Mouse (Mus musculus) embryonic fibroblast, embryonic 13.5 days (primary cell): ENCODE measurements around the gene Gm11565. TPM values are rescaled to one million over a fixed set of nuclear protein-coding genes. Genes with fewer than 3 reads are reported as not detected.
"Not testable (repeated sequence)": the region's sequence is repeated elsewhere in the genome, so short reads cannot be mapped to it uniquely, and the experiment has no call there.

ENCODE experiments used
- H3K27ac ChIP-seq: 2 replicates; pipeline ENCODE4 v1.5.1; 2012; ENCODE audit warnings: low read length, control low read depth, inconsistent platforms; ENCODE audit not compliant: insufficient read depth
- H3K4me1 ChIP-seq: 2 replicates; pipeline ENCODE4 v1.6.1; 2011; ENCODE audit warnings: low read length; ENCODE audit not compliant: control insufficient read depth, insufficient read depth
- H3K4me3 ChIP-seq: 2 replicates; pipeline ENCODE4 v1.5.1; 2011; ENCODE audit warnings: mild to moderate bottlenecking, control low read depth, low read length; ENCODE audit not compliant: insufficient read depth
- CTCF ChIP-seq: IDR thresholded peaks from 2 replicates; pipeline ENCODE4 v1.5.1; 2011; ENCODE audit warnings: mild to moderate bottlenecking, control low read depth, low read length, moderate library complexity, borderline replicate concordance; ENCODE audit not compliant: insufficient read depth
- POLR2A ChIP-seq: IDR thresholded peaks from 2 replicates; pipeline ENCODE4 v1.6.1; 2011; ENCODE audit warnings: low read depth, mild to moderate bottlenecking, control low read depth, low read length, moderate library complexity
- polyA plus RNA-seq: library from polyadenylated mRNA; stranded (reverse); fragments of >200 nt; gene quantifications from 2 replicates; pipeline ENCODE4 v1.2.4, GENCODE M21; 2011; ENCODE audit warnings: low read depth; ENCODE audit not compliant: missing spikeins, insufficient read length

Gene Gm11565
- not detected in 2 replicates for polyA plus RNA-seq

DNA sequence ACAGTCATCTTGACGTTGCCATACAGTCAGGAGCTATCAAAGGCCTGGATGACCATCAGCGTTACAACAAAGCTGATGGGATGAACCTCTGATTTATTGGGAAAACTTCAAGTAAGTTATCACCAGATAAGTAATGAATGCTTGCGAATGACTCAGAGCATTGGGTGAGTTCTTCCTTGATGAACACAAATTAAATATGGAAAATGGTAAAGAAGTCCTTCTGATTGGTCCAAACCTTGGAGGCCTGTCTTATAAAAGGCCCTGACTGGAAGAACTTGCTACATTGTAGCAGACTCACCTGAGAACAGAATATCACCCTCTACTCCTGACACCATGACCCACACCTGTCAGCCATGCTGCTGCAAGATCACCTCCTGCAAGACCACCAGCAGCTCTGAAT, at the start of gene Gm11565:
TSS of gene Gm11565 (plus strand) at position 301 of the 400 bp plus-strand sequence.
- H3K4me1 ChIP-seq, result no peaks in the 10 kb centered on the region
- no peak within 1 kb of the TSS for H3K4me3 ChIP-seq
- no peak within 1 kb of the TSS for H3K27ac ChIP-seq
- TF ChIP-seq POLR2A (no peak), CTCF (no peak)

DNA sequence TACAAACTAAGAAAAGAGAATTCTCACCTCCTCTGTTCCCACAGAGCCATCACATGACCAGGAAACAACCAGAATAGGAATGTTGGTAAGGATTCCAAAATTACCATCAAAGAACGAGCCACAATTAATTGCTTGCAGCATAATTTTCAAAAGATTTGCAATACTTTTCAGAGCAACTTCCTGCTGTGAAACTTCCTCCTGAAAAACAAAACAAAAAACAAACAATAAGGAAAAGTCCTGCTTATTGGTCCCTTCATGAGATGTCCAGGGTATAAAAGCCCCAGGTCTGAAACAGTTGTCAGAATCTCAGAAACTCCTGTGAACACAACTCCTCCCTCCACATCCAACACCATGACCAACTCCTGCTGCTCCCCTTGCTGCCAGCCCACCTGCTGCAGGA, 41.5 kb upstream of the Gm11565 start, which contains the start of gene Krtap9-1:
TSS of gene Krtap9-1 (plus strand) at position 301 of the 400 bp plus-strand sequence.
- not testable (repeated sequence) for H3K4me1 ChIP-seq, H3K27ac ChIP-seq, H3K4me3 ChIP-seq

DNA sequence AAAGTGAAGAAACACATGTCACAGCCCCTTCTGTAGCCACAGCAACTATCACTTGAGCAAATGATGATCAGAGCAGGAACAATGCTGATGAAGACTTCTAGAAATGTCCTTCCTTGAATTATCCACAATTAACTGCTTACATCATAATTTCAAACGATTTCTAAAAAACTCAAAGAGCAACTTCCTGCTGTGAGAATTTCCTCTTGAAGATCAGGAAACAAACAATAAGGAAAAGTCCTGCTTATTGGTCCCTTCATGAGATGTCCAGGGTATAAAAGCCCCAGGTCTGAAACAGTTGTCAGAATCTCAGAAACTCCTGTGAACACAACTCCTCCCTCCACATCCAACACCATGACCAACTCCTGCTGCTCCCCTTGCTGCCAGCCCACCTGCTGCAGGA, 35.7 kb upstream of the Gm11565 start, which contains the start of gene Gm11567:
TSS of gene Gm11567 (plus strand) at position 301 of the 400 bp plus-strand sequence.
- not testable (repeated sequence) for H3K4me1 ChIP-seq, H3K27ac ChIP-seq, H3K4me3 ChIP-seq

DNA sequence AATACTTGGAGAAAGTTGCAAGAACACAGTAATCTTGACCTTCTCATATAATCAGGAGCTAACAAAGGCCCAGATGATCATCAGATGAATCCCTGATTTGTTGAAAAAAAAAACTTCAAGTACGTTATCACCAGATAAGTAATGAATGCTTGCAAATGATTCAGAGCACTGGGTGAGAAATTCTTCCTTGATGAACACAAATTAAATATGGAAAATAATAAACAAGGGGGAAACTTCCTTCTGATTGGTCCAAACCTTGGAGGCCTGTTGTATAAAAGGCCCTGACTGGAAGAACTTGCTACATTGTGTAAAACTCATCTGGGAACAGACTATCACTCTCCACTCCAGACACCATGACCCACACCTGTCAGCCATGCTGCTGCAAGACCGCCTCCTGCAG, 6.9 kb upstream of the Gm11565 start, which contains the start of gene Krtap31-1:
TSS of gene Krtap31-1 (plus strand) at position 301 of the 400 bp plus-strand sequence.
- Histone ChIP-seq H3K4me1 (no peaks in the 10 kb centered on the region), H3K27ac (no peak within 1 kb of the TSS), H3K4me3 (no peak within 1 kb of the TSS)
- TF ChIP-seq POLR2A (no peak), CTCF (no peak)

DNA sequence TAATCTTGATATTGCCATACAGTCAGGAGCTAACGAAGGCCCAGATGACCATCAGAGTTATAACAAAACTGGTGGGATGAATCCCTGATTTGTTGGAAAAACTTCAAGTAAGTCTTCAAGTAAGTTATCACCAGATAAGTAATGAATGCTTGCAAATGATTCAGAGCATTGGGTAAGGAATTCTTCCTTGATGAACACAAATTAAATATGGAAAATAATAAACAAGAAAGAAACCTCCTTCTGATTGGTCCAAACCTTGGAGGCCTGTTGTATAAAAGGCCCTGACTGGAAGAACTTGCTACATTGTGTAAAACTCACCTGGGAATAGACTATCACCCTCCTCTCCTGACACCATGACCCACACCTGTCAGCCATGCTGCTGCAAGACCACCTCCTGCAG, 21.4 kb downstream of the Gm11565 start, which contains the start of gene Krtap31-2:
TSS of gene Krtap31-2 (plus strand) at position 301 of the 400 bp plus-strand sequence.
- no peak for TF ChIP-seq CTCF
- no peak for TF ChIP-seq POLR2A
- no peaks in the 10 kb centered on the region for H3K4me1 ChIP-seq
- H3K4me3 ChIP-seq, result no peak within 1 kb of the TSS
- no peak within 1 kb of the TSS for H3K27ac ChIP-seq

DNA sequence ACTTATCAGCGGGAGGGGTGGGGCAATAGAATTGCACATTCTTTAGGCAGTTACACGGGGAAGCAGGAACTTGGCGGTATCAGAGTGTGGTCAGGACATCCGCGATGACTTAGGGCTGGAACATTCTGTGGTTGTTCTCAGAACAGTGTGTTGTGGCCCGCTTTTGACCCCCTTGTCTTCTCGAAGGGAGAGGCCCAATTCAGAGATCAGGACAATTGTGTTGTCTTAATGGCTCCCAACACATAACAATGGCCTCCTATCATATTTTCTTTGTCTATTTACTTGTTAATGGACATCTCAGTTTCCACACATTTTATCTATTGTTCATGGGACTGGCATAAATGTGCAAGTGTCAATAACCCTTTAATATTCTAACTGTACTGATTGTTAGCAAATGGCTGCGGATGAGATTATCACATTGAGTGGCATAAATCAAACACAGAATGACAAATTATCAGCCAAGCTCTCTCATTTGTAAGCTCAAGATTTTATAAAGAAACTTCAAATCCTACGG, 23.3 kb downstream of the Gm11565 start:
- H3K4me3 ChIP-seq, result no peak overlapping the region

DNA sequence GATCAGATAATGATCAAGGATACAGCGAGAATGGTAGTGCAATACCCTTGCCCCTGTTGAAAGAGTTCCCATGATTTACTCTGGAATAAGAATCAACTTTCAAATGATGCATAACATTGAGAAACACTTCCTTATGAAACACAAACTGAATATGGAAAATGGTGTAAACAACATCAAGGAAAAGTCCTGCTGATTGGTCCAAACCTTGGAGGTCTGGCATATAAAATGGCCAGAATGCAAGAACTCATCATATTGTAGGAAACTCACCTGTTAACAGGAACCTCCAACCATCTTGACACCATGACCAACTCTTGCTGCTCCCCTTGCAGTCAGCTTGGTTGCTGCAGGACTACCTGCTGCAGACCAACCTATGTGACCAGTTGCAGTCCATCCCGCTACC, 33.6 kb downstream of the Gm11565 start, which contains the start of gene Krtap9-5:
TSS of gene Krtap9-5 (plus strand) at position 301 of the 400 bp plus-strand sequence.
- TF ChIP-seq POLR2A (no peak), CTCF (no peak)
- no peaks in the 10 kb centered on the region for H3K4me1 ChIP-seq
- H3K4me3 ChIP-seq, result no peak within 1 kb of the TSS
- no peak within 1 kb of the TSS for H3K27ac ChIP-seq

More for the DNA sequence above, 23.3 kb downstream of the Gm11565 start:
- Histone ChIP-seq H3K4me1 (no peaks in the 10 kb centered on the region), H3K27ac (no peak overlapping the region)
- TF ChIP-seq CTCF (no peak), POLR2A (no peak)

DNA sequence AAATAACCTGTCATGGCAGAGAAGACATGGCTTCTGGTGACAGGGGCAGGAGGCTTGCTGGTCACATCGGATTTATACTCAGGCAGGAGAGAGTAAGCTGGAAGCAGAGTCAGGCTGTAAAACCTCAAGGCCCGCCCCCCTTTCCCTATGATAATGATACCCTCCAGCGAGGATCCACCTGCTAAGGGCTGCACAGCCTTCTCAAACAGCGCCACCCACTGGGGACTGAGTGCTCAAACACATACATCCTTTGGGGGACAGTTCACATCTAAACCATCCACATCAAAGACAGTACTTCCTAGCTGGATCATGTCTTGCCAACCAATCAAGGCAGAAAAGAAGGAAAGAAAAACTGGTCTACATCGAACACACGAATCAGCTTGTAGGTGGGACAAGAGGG, 49.7 kb downstream of the Gm11565 start:
- TF ChIP-seq POLR2A (no peak), CTCF (no peak)
- no peak overlapping the region for H3K4me3 ChIP-seq
- H3K4me1 ChIP-seq, result no peaks in the 10 kb centered on the region
- H3K27ac ChIP-seq, result no peak overlapping the region

Other genes with a start within 250 kb of the Gm11565 start
- gene Krtap4-6, start 248.8 kb upstream of the Gm11565 start, polyA plus RNA-seq, result not detected in 2 replicates
- not detected in 2 replicates for gene Gm14190, start 224.0 kb upstream of the Gm11565 start, polyA plus RNA-seq
- not detected in 2 replicates for gene Gm14180, start 180.5 kb upstream of the Gm11565 start, polyA plus RNA-seq
- not detected in 2 replicates for gene Gm11595, start 141.8 kb upstream of the Gm11565 start, polyA plus RNA-seq
- gene Krtap4-8, start 134.0 kb upstream of the Gm11565 start, polyA plus RNA-seq, result not detected in 2 replicates
- gene Krtap4-9, start 129.6 kb upstream of the Gm11565 start, polyA plus RNA-seq, result not detected in 2 replicates
- not detected in 2 replicates for gene Gm11596, start 121.3 kb upstream of the Gm11565 start, polyA plus RNA-seq
- not detected in 2 replicates for gene Gm11569, start 115.8 kb upstream of the Gm11565 start, polyA plus RNA-seq
- gene Gm11554, start 110.3 kb upstream of the Gm11565 start, polyA plus RNA-seq, result not detected in 2 replicates
- not detected in 2 replicates for gene Krtap4-13, start 104.9 kb upstream of the Gm11565 start, polyA plus RNA-seq
- gene Gm11564, start 99.1 kb upstream of the Gm11565 start, polyA plus RNA-seq, result not detected in 2 replicates
- not detected in 2 replicates for gene 2300003K06Rik, start 76.7 kb upstream of the Gm11565 start, polyA plus RNA-seq
- gene Krtap4-16, start 63.1 kb upstream of the Gm11565 start, polyA plus RNA-seq, result not detected in 2 replicates
- gene Gm11568, start 56.8 kb upstream of the Gm11565 start, polyA plus RNA-seq, result not detected in 2 replicates
- gene Gm11559, start 50.3 kb upstream of the Gm11565 start, polyA plus RNA-seq, result not detected in 2 replicates
- gene Krtap9-1, start 41.4 kb upstream of the Gm11565 start, polyA plus RNA-seq, result not detected in 2 replicates
- not detected in 2 replicates for gene Gm11567, start 35.6 kb upstream of the Gm11565 start, polyA plus RNA-seq
- gene Krtap31-1, start 6.8 kb upstream of the Gm11565 start, polyA plus RNA-seq, result not detected in 2 replicates
- gene Krtap31-2, start 21.5 kb downstream of the Gm11565 start, polyA plus RNA-seq, result not detected in 2 replicates
- not detected in 2 replicates for gene Krtap9-5, start 33.7 kb downstream of the Gm11565 start, polyA plus RNA-seq
- not detected in 2 replicates for gene Krtap29-1, start 64.3 kb downstream of the Gm11565 start, polyA plus RNA-seq
- not detected in 2 replicates for gene Krtap16-1, start 71.8 kb downstream of the Gm11565 start, polyA plus RNA-seq
- not detected in 2 replicates for gene Krtap17-1, start 79.2 kb downstream of the Gm11565 start, polyA plus RNA-seq
- gene Krt33a, start 101.5 kb downstream of the Gm11565 start, polyA plus RNA-seq, result not detected in 2 replicates
- gene Krt33b, start 115.1 kb downstream of the Gm11565 start, polyA plus RNA-seq, result not detected in 2 replicates
- gene Krt34, start 126.8 kb downstream of the Gm11565 start, polyA plus RNA-seq, result not detected in 2 replicates
- gene Krt31, start 135.8 kb downstream of the Gm11565 start, polyA plus RNA-seq, result not detected in 2 replicates
- not detected in 2 replicates for gene Krt32, start 173.5 kb downstream of the Gm11565 start, polyA plus RNA-seq
- gene Krt35, start 181.5 kb downstream of the Gm11565 start, polyA plus RNA-seq, result not detected in 2 replicates
- not detected in 2 replicates for gene Krt36, start 190.9 kb downstream of the Gm11565 start, polyA plus RNA-seq
- not detected in 2 replicates for gene Krt13, start 206.8 kb downstream of the Gm11565 start, polyA plus RNA-seq
- gene Krt15, start 221.2 kb downstream of the Gm11565 start, polyA plus RNA-seq, result not detected in 2 replicates
- 4.7 and 10.8 TPM in 2 replicates for gene Krt19, start 233.9 kb downstream of the Gm11565 start, polyA plus RNA-seq